Mouse (Mus musculus) megakaryocyte, adult 5-6 weeks (primary cell): Measurements from ENCODE around the gene Tagap1. TPM values are rescaled to one million over a fixed set of nuclear protein-coding genes. Genes with fewer than 3 reads are reported as not detected.
"Not testable (repeated sequence)": the region's sequence is repeated elsewhere in the genome, so short reads cannot be mapped to it uniquely, and the experiment has no call there.

Experiments used
- ATAC-seq: 2 replicates; pipeline ENCODE4 v1.8.0; 2016; ENCODE audit warnings: mild to moderate bottlenecking, inconsistent platforms; ENCODE audit not compliant: poor library complexity, severe bottlenecking
- total RNA-seq, 2 experiments: library from RNA; stranded (forward) in 1 of 2; stranded (reverse) in 1 of 2; fragments of 153-499, 151-499 nt in 1 of 2; fragments of 221-1000, 200-1000 nt in 1 of 2; gene quantifications; 2 replicates each; pipeline versions ENCODE4 v1.2.3 to v1.2.4; 2015 to 2017

Gene Tagap1
- total RNA-seq, 2 experiments from 2014 or later, result 31.2 to 31.4 TPM

DNA sequence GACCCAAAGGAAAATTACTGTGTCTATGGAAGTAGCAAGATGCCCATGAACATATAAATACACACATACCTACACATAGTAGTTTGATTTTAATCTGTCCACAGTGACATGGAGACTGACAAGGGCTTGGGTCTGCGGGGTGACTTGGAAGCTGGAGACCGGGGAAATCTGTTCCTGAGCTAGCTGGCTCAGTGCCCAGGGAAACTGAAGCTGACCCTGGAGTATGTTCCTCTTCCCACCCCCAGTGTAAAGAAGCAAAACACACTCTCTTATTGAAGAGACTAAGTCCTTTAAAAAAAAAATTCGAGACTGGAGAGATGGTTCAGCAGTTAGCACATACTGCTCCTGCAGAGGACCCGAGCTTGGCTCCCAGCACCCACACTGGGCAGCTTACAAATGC lies 2.0 kb upstream of the Tagap1 start:
- not testable (repeated sequence) for ATAC-seq

DNA sequence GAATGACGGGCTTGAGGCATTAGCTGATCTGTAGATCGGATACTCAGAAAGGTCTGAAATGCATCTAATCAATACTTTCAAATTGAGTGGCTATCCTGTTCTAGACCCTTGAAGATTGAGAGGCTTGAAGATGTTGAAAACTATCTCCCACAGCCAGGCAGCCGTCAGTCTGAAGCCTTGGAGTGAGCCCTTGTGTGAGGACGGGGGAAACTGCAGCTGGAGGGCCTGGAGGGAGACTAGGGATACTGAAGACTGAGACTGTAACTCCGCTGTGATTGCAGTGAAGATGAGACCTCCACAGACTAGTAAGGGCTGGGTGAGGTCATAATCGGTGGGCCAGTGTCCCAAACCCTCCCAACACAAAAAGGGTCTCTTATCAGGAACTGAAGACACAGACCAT lies 1.4 kb upstream of the Tagap1 start:
- ATAC-seq, result not testable (repeated sequence)

DNA sequence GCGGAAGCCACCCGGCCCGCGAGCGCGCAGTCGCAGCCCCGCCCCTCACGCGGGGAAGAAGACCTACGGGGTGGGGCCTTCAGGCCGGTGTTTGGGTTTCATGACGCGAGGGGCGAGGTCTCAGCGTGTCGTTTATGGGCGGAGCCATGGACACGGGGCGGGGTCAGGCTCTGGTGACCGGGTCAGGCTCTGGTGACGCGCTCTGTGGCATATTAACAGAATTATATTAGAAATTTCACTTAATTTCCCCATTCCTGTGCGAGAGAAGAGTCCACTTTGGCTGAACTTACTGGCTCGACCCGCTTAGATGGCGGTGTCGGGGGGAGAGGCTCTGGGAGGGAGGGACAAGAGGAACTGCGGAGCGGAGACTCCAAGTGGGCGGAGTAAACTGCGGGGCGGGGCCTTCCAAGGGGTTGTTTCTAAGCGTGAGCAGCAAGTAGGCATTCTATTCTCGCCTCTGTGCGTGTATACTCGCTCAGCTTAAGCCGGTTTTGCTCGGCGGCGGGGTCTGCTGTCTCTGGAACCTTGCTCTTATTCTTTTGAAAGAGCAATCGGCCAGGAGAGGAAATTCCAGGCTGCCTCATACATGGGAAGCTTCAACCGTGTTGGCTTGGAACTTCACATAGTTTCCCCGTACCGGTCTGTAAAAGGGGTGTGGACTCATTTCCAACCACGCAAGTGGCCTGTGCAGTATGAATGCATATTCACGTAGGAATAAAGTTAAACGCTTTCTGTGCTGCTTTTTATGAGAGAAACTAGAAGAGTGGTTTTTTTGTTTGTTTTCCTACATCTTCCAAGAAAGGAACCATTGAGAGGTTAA lies 435 bp upstream of the Tagap1 start:
- ATAC-seq, result peak; percentile 87

DNA sequence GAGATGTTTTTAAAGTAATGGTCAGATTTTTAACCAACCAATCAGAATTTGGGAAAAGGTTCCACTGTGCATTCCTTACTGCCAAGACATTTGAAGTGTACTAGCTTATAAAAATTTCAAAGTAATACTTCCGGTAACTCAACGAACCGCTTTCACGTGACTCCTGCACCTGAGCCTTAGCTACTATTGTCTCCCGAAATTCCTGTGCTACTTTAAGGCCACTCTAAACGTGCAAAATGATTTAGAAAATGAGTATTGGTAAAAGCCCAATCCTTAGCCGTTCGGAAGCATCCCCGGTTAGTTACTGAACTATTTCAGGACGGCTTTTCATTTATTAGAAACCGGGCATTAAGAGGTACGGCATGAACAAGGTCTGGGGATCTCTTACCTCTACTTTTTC lies 607 bp downstream of the Tagap1 start:
- ATAC-seq, result not testable (repeated sequence)

DNA sequence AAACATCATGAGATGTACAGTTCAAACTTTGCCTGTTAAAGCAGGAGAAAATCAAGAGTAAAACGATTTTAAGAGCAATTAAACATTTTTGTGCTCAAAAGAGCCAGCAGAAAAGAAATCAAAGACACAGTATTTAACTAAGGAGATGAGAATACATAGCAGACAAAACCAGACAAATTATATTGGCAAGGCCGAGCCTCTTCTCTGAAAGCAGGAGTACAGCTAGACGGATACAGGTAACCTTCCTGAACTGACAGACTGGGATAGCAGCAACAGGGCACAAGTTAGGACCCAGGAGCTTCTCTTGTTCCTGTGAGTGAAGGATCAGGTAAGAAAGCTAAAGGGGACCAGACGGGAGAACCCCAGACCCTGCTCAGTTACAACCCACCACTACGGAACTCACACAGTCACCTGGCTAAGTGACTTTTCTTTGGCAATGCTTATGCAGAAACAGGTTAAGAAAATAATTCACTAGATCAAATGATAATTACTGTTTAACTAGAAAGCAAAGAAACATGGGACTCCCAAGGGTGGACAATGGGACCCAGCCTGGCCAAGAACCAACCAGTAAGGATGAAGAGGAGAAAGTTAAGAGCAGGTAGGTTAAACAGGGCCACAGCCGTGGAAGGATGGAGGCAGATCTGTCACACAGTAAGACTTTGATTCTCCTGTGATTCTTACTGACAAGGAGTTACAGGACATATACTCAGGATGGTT lies 1.3 kb downstream of the Tagap1 start:
- not testable (repeated sequence) for ATAC-seq

DNA sequence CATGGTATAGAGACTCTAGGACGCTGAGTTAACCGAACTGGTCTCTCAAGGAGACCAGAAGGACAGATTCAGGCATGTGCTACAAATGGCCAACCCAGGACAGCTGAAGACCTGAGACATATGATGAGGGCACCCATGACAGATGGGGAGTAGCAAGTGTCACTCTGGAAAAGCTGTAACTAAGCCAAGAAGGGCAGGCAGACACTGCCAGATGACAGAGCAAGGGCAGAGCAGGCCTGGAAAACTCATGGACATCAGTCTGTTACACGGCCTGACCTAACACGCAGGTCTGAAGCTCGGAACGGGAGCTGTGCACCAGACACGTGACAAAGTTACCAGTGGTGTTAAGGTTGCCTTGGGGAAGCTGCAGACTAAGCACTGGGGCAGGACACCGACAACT lies 2.1 kb downstream of the Tagap1 start:
- not testable (repeated sequence) for ATAC-seq

DNA sequence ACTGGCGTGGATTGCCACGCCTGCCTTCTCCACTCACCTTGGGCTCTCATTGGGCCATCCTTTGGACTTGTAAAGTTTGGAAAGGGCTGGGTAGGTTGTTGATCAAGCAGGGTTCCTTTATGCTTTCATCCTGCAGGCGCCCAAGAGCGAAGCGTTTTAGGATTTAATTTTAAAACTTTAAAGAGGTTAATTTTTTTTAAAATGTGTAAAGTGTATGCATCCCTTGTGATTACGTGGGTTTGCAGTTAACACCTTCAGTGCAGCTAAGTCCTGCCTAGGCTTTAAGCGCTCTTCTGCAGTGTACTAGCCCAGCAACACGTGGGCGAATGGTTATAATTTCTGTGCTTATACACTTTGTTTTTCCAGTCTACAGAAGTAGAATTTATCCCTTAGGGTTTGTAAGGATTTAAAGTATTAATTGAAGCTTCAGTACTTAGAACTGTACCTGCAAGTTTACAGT lies 12.2 kb downstream of the Tagap1 start:
- not testable (repeated sequence) for ATAC-seq

DNA sequence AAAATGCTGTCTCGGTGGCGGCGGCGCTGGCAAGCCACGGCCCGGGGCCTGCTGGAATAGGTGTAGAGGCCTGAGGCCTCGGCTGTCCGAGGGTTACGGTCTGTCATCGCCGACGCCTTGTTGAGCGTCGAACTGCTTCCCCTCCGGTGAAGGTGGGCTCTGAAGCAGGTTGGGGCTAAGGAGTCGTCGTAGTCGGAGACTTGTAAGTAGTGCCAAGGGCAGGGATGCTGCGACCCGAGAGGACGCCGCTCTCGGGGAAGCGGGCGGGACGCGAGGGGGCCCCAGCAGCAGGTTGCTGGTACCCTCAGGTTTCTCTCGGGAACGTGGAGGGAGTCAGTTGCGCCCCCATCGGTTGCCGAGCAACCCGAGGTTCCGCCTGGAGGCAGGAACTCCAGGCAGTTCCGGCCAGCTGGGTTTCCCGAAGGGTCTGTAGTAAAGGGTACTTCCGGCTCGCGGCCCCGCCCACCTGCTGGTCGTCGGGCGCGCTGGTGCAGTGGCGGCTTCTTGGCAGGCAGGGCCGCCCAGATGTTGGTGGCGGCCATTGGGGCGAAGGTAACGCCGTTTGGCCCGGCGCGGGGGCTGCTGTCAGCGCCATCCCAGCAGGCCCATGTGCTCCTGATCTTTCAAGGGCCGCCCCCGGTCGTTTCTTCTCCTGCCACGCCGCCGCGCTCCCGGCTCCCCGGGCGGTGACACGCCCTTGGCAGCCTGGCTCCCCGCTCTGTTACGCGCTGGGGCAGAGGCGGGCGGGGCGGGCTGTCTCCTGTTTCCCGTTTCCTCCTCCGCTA lies 12.8 kb downstream of the Tagap1 start, which contains the start of gene Rsph3b:
TSS of gene Rsph3b (minus strand) at position 699 of the 785 bp plus-strand sequence.
- ATAC-seq, result peak; percentile 91

DNA sequence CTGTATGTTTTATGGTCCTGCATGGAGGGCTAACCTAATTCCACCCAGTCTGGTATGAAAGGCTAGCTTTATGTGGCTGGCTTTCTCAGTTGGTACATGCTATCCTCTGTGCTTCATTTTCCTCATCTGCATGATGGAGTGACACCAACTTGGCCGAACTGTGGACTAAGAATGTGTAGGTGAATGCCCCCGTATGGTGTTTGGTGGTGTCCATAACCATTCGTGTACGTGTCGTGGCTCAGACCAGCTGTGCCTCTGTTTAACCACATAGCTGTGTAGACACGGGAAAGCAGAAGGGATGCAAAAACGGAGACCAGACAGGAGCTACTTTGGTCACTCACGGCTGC lies 13.3 kb downstream of the Tagap1 start:
- not testable (repeated sequence) for ATAC-seq

DNA sequence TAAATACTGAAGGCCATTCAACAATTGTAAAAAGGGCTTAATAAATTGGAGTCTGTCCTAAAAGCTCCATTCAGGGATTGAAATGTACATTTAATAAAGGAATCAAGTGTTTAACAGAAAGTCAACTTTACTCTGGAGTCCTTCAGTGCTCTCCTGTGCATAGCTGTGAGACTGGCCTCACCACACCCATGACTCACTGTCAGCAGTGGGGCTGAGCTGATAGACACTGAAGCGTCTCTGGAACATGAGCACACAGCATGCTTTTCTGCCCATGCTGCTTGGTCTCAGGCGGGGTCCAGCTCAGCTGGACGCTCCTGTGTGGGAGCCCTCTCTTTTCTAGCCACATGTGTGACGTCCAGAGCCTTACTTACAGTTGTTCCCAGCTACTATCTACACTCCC lies 18.4 kb downstream of the Tagap1 start:
- ATAC-seq, result not testable (repeated sequence)

DNA sequence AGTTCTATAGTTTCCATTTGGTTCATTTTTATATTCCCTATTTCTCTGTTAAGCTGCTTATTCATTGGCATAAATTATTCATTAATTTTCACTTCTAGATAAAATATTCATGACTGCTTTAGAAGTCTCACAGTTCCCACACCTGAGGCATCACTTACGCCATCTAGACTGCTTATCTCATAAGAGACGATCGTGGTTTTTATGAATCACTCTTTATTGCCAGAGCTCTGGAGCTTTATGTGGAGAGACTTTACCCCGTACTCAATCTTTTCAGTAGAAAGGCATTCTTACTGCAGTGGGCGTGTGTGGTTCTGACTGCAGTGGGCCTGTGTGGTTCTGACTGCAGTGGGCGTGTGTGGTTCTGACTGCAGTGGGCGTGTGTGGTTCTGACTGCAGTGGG lies 29.3 kb downstream of the Tagap1 start:
- not testable (repeated sequence) for ATAC-seq

DNA sequence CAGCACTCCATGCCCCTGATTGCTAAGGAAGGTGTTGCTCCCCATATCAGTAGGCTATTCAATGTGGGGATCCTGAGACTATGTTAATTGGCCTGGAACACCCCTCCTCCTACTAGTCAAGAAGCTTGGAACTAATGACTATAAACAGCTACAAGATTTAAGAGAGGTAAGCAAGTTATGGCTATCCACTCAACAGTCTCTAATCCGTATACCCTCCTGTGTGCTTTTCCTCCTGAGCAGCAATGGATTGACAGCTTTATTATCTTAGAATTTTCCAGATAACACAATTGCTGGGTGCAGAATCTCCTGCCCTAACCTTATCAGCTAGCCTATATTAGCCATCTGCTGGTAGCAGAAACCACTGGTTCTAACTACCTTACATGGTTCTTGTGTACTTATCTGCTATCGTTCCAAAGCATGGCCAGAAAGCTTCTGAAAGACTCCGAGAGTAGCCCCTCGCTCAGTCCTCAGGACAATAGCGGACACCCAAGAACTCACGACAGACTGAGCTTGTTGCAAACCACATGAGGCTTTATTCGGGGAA lies 40.5 kb downstream of the Tagap1 start:
- ATAC-seq, result not testable (repeated sequence)

DNA sequence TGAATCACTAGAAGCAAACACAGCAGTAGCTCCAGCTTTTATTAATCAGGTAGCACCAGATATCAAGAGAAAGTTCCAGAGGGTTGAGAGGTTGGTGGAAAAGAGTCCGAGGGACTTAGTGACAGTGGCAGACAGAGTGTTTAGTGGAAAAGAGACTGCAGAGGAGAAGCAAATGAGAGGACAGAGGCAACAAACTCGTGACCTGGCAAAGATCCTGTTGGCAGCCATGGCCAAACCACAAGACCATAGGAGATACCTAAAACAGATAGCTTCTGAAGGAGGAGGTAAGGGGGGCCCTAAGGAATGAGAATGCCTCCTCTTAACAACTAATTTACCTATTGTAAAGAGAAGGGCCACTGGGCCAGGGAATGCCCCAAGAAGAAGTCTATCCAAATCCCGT lies 41.6 kb downstream of the Tagap1 start:
- ATAC-seq, result not testable (repeated sequence)

DNA sequence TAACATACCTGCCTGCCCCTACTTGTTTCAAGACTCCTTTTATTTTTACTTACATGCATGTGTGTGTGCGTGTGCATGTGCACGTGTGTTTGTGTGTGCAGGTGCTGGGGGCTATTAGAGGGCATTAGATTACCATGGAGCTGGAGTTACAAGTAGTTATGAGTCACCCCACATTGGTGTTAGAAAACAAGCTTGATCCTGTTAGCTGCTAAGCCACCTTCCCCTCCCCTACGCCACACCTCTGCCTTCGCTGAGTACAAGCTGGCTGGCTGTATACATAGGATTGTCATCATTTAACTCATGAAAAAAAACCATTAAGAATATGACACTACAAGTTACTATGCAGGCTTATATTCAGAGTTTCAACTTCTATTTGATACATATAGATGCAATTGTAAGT lies 45.7 kb downstream of the Tagap1 start:
- ATAC-seq, result not testable (repeated sequence)

DNA sequence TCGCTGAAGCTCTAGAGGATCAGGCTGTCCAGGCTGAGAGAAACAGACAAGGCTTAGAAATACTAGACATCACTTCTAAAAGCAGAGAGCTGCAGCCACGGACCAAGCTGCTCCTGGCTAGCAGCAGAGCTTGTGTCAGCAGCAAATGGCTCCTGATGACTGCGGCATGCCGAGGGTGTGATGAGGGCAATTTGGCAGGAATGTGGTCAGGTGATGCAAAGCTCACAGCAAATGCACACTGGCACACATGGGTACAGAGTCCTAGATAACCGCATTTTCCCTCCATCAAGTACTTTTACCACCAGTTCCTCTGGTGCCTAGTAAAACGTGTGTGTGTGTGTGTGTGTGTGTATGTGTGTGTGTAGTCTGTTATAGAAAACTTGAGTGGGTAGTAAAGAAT lies 46.9 kb downstream of the Tagap1 start:
- not testable (repeated sequence) for ATAC-seq

Other genes with a start within 250 kb of the Tagap1 start
- gene Ezr, start 178.4 kb downstream of the Tagap1 start, total RNA-seq (2015), result 45.8 and 49.8 TPM in 2 replicates
- 130 and 175 TPM in 2 replicates for gene Ezr, start 178.4 kb downstream of the Tagap1 start, total RNA-seq (2017)
- gene Rsph3b, start 12.5 kb downstream of the Tagap1 start, total RNA-seq (2015), result 20.1 and 21.4 TPM in 2 replicates
- gene Rsph3b, start 12.5 kb downstream of the Tagap1 start, total RNA-seq (2017), result 28.4 and 46.1 TPM in 2 replicates
- gene Rnaset2b, start 9.5 kb upstream of the Tagap1 start, total RNA-seq (2015), result 537 and 608 TPM in 2 replicates
- 516 and 643 TPM in 2 replicates for gene Rnaset2b, start 9.5 kb upstream of the Tagap1 start, total RNA-seq (2017)
- not detected in 2 replicates for gene Gm49721, start 17.7 kb upstream of the Tagap1 start, total RNA-seq (2015)
- not detected in 2 replicates for gene Gm49721, start 17.7 kb upstream of the Tagap1 start, total RNA-seq (2017)
- gene Gm1604a, start 64.4 kb upstream of the Tagap1 start, total RNA-seq (2015), result 0.75 and 0.91 TPM in 2 replicates
- 0.44 and 1.9 TPM in 2 replicates for gene Gm1604a, start 64.4 kb upstream of the Tagap1 start, total RNA-seq (2017)
- 5.6 and 6.7 TPM in 2 replicates for gene Rps6ka2, start 209.0 kb upstream of the Tagap1 start, total RNA-seq (2015)
- gene Rps6ka2, start 209.0 kb upstream of the Tagap1 start, total RNA-seq (2017), result 5.5 and 6.5 TPM in 2 replicates